Comparison of ENCODE assay signal across 20 mouse cellular contexts in the genomic region with DNA sequence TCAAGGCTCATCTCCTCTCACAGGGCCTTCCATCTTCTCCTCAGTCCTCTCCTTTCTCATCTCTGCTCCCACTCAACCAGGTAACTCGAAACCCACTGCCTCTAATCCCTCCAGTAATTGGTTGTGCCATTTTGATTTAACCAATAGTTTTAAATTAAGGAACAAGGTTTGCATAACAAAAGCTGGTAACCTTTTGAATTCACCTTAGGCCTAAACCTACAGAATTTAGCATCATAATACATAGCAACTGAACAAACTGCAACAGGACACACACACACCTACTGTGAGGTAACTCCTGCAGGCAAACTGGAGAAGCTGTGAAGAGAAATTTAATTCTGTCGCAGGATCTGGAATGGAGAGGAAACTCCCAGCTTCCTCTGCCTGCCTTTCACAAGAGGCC.
"Had no signal": no experiment of that assay in that cellular context is flagged by ENCODE, and none has a peak within 500 bp of the region (broad histone marks: within the 10 kb centered on the region; RNA-seq: fewer than 3 reads in every experiment).

No protein-coding gene starts in this region.

- H3K9me3 ChIP-seq: liver, embryonic 15.5 days; lung, embryonic 15.5 days; megakaryocyte, embryonic 14.5 days; midbrain, embryonic 12.5 days; neural tube, embryonic 13.5 days; neural tube, embryonic 15.5 days had no signal

- ATAC-seq: liver, postnatal 0 days; lung, postnatal 0 days had no signal

- H3K36me3 ChIP-seq: liver, embryonic 15.5 days; lung, embryonic 15.5 days; midbrain, embryonic 12.5 days; neural tube, embryonic 13.5 days; neural tube, embryonic 15.5 days had no signal

- H3K9ac ChIP-seq: liver, embryonic 15.5 days; liver, postnatal 0 days; lung, embryonic 15.5 days; midbrain, embryonic 12.5 days; neural tube, embryonic 13.5 days; neural tube, embryonic 15.5 days had no signal

- H3K4me1 ChIP-seq: liver, embryonic 15.5 days; lung, embryonic 15.5 days; neural tube, embryonic 13.5 days; neural tube, embryonic 15.5 days had no signal

- DNase-seq: liver, postnatal 0 days; lung, adult 2 months; lung, postnatal 14 days; lung, postnatal 36 days; midbrain, embryonic 14.5 days; retina, postnatal 1 day; right cerebral cortex, adult 18-20 months; right cerebral cortex, postnatal 14 days; thymus, adult 18-20 months; thymus, postnatal 14 days; thymus, postnatal 36 days had no signal

- H3K27me3 ChIP-seq: liver, embryonic 15.5 days; lung, embryonic 15.5 days; midbrain, embryonic 12.5 days; neural tube, embryonic 13.5 days; neural tube, embryonic 15.5 days had no signal

- H3K27ac ChIP-seq: liver, embryonic 15.5 days; lung, embryonic 15.5 days; macrophage; midbrain, embryonic 12.5 days; neural tube, embryonic 13.5 days; neural tube, embryonic 15.5 days had no signal

- H3K4me2 ChIP-seq: liver, embryonic 15.5 days; lung, embryonic 15.5 days; midbrain, embryonic 12.5 days; neural tube, embryonic 13.5 days; neural tube, embryonic 15.5 days had no signal

- H3K4me3 ChIP-seq: liver, embryonic 15.5 days; lung, embryonic 15.5 days; megakaryocyte, embryonic 14.5 days; midbrain, embryonic 12.5 days; myocyte; neural tube, embryonic 13.5 days; neural tube, embryonic 15.5 days had no signal
